ENCODE assay signal across 14 mouse cellular contexts in the genomic region with DNA sequence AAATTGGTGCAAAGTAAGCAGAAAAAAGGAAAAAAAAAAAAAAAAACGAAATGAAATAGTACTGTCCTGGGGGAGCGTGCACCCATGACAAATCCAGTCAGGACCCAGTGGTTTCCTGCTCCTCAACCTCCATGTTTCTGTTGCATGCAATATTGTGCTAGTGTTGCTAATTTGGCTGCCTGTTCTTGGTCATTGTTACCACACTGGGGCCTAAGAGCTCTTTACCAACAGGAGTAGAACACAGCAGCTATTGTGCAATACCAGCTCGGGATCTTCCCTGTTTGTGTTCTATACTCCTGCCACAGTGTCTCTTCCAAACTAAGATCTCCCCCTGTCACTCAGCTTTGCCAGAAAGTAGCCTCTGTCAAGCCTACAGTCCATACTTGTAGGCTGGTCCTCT. TPM values are rescaled to one million over a fixed set of nuclear protein-coding genes. Genes with fewer than 3 reads are reported as not detected.
DNase-seq lines count a peak whose midpoint lies in the region; ATAC-seq and TF ChIP-seq lines count a peak whose summit lies in the region.
"Had no signal": no experiment of that assay in that cellular context is flagged by ENCODE, and none has a peak within 500 bp of the region (broad histone marks: within the 10 kb centered on the region; RNA-seq: fewer than 3 reads in every experiment).

No protein-coding gene starts in this region.

- no peak overlapping the region for H3K4me3 ChIP-seq in heart, postnatal 0 days (ENCODE audit: low read depth, low read length)
- no peak overlapping the region for H3K4me3 ChIP-seq in midbrain, embryonic 11.5 days (ENCODE audit: low read depth, low read length)
- no peak overlapping the region for H3K4me3 ChIP-seq in midbrain, postnatal 0 days (ENCODE audit: low read depth, low read length)
- H3K4me3 ChIP-seq in liver, postnatal 0 days (ENCODE audit: low read depth, low read length): no peak overlapping the region
- H3K4me3 ChIP-seq: embryonic facial prominence, embryonic 10.5 days; forebrain, embryonic 13.5 days had no signal

- H3K27ac ChIP-seq in heart, postnatal 0 days (ENCODE audit: low read depth): peak overlapping the region; percentile 58
- H3K27ac ChIP-seq in midbrain, embryonic 11.5 days (ENCODE audit: low read depth, low read length): no peak overlapping the region
- no peak overlapping the region for H3K27ac ChIP-seq in midbrain, postnatal 0 days (ENCODE audit: low read depth, low read length)
- peak overlapping the region; percentile 72 for H3K27ac ChIP-seq in liver, postnatal 0 days (ENCODE audit: low read depth)
- H3K27ac ChIP-seq: embryonic facial prominence, embryonic 10.5 days; forebrain, embryonic 13.5 days had no signal

- TF ChIP-seq CTCF in heart, postnatal 0 days (IDR thresholded peaks at IDR 0.05; ENCODE audit: low read depth): 0 out of 2 replicates have a peak, but pooled peaks have one; percentile 1
- TF ChIP-seq CTCF in midbrain, postnatal 0 days (IDR thresholded peaks at IDR 0.05): no peak
- peak; percentile 30; the same call in 1 of the 2 replicates for TF ChIP-seq CTCF in liver, postnatal 0 days (IDR thresholded peaks at IDR 0.05; ENCODE audit: low read depth)

- no peaks in the 10 kb centered on the region for H3K27me3 ChIP-seq in heart, postnatal 0 days (ENCODE audit: control insufficient read depth, insufficient read depth, low read length)
- H3K27me3 ChIP-seq in midbrain, embryonic 11.5 days (ENCODE audit: control insufficient read depth, insufficient read depth, low read length): no peaks in the 10 kb centered on the region
- no peaks in the 10 kb centered on the region for H3K27me3 ChIP-seq in midbrain, postnatal 0 days (ENCODE audit: insufficient read depth, low read length)
- H3K27me3 ChIP-seq in liver, postnatal 0 days (ENCODE audit: insufficient read depth, low read length): no peaks in the 10 kb centered on the region
- H3K27me3 ChIP-seq: forebrain, embryonic 13.5 days; Patski had no signal

- ATAC-seq in heart, postnatal 0 days (ENCODE audit: insufficient read depth, low read depth): no peak
- ATAC-seq in midbrain, embryonic 11.5 days (ENCODE audit: low FRiP score): no peak
- no peak for ATAC-seq in midbrain, postnatal 0 days (ENCODE audit: low FRiP score)
- peak; percentile 89 for ATAC-seq in liver, postnatal 0 days
- no peak for ATAC-seq in frontal cortex, adult (ENCODE audit: low TSS enrichment)
- ATAC-seq: forebrain, embryonic 13.5 days; midbrain, embryonic 16.5 days; Patski had no signal

- TF ChIP-seq EP300 in heart, postnatal 0 days (IDR thresholded peaks at IDR 0.05; ENCODE audit: low read depth): no peak
- TF ChIP-seq EP300 in liver, postnatal 0 days (IDR thresholded peaks at IDR 0.05; ENCODE audit: low read depth): no peak

- no peaks in the 10 kb centered on the region for H3K9me3 ChIP-seq in heart, postnatal 0 days (replicated peaks; ENCODE audit: control insufficient read depth, low read length)
- no peaks in the 10 kb centered on the region for H3K9me3 ChIP-seq in midbrain, embryonic 11.5 days (ENCODE audit: control insufficient read depth, low read length)
- no peaks in the 10 kb centered on the region for H3K9me3 ChIP-seq in midbrain, postnatal 0 days (ENCODE audit: low read length)
- no peaks in the 10 kb centered on the region for H3K9me3 ChIP-seq in liver, postnatal 0 days (ENCODE audit: low read length)
- H3K9me3 ChIP-seq: embryonic facial prominence, embryonic 10.5 days; forebrain, embryonic 13.5 days had no signal

- WGBS in heart, postnatal 0 days: 70% methylated on average over 3 of the region's 3 CpGs
- WGBS in midbrain, embryonic 11.5 days: 63% methylated on average over 3 of the region's 3 CpGs
- 67% methylated on average over 3 of the region's 3 CpGs for WGBS in midbrain, postnatal 0 days
- WGBS in liver, postnatal 0 days (ENCODE audit: insufficient replicate concordance): 42% methylated on average over 3 of the region's 3 CpGs

- no peak overlapping the region for H3K9ac ChIP-seq in heart, postnatal 0 days (replicated peaks; ENCODE audit: low read depth, low read length)
- H3K9ac ChIP-seq in midbrain, embryonic 11.5 days (ENCODE audit: low read length): no peak overlapping the region
- no peak overlapping the region for H3K9ac ChIP-seq in midbrain, postnatal 0 days (replicated peaks; ENCODE audit: low read length, poor library complexity, severe bottlenecking)
- H3K9ac ChIP-seq in liver, postnatal 0 days (replicated peaks): no peak overlapping the region
- H3K9ac ChIP-seq: forebrain, embryonic 13.5 days had no signal

- no peak for DNase-seq in heart, postnatal 0 days (ENCODE audit: low spot score)
- no peak for DNase-seq in heart, adult 8-10 months (ENCODE audit: low spot score)
- peak; percentile 54 for DNase-seq in midbrain, embryonic 11.5 days (ENCODE audit: low spot score, missing footprints)
- DNase-seq in midbrain, postnatal 0 days (ENCODE audit: low spot score): no peak
- peak; percentile 52 for DNase-seq in liver, postnatal 0 days
- DNase-seq in spleen, postnatal 36 days (ENCODE audit: low spot score in 2 of 2): no peak
- DNase-seq: adrenal gland, postnatal 10 days; cerebellum, adult 11-12 months; thymus, adult 18-20 months had no signal

- H3K4me1 ChIP-seq in heart, postnatal 0 days (ENCODE audit: control insufficient read depth, insufficient read depth): no peaks in the 10 kb centered on the region
- H3K4me1 ChIP-seq in midbrain, embryonic 11.5 days (ENCODE audit: control insufficient read depth, insufficient read depth, low read length): no peaks in the 10 kb centered on the region
- H3K4me1 ChIP-seq in midbrain, postnatal 0 days (ENCODE audit: insufficient read depth, low read length): no peaks in the 10 kb centered on the region
- peaks cover 9% of the 10 kb centered on the region for H3K4me1 ChIP-seq in liver, postnatal 0 days (ENCODE audit: insufficient read depth)
- H3K4me1 ChIP-seq: embryonic facial prominence, embryonic 10.5 days had no signal

- H3K4me2 ChIP-seq in heart, postnatal 0 days (ENCODE audit: low read depth, low read length): no peak overlapping the region
- H3K4me2 ChIP-seq in midbrain, embryonic 11.5 days: no peak overlapping the region
- no peak overlapping the region for H3K4me2 ChIP-seq in midbrain, postnatal 0 days (ENCODE audit: low read depth, low read length, poor library complexity, severe bottlenecking)
- no peak overlapping the region for H3K4me2 ChIP-seq in liver, postnatal 0 days (ENCODE audit: low read depth, low read length)
- H3K4me2 ChIP-seq: forebrain, embryonic 13.5 days had no signal

- H3K36me3 ChIP-seq in heart, postnatal 0 days (replicated peaks; ENCODE audit: control insufficient read depth, insufficient read depth, low read length): no peaks in the 10 kb centered on the region
- no peaks in the 10 kb centered on the region for H3K36me3 ChIP-seq in midbrain, embryonic 11.5 days (ENCODE audit: control insufficient read depth, insufficient read depth, low read length)
- no peaks in the 10 kb centered on the region for H3K36me3 ChIP-seq in midbrain, postnatal 0 days (ENCODE audit: insufficient read depth, low read length)
- no peaks in the 10 kb centered on the region for H3K36me3 ChIP-seq in liver, postnatal 0 days (replicated peaks; ENCODE audit: insufficient read depth, low read length)
- H3K36me3 ChIP-seq: embryonic facial prominence, embryonic 10.5 days had no signal

RNA-seq across cellular contexts. Expression of a gene that starts 9.7 kb away (rescaled TPM):
- total RNA-seq in heart, postnatal 0 days (2014; rRNA removed; ENCODE audit: low replicate concordance): 25.2 and 45.0 TPM in 2 replicates
- 91.1 and 96.3 TPM in 2 replicates for polyA plus RNA-seq in heart, postnatal 0 days (2015; fragmentation: Nextera tagmentation; extraction: Ambion mirVana)
- 10 to 100 TPM; 77.2 to 85.1 (median 80.7) TPM for total RNA-seq in heart, adult 8-10 months (2022)
- 45.3 and 52.8 TPM in 2 replicates for polyA plus RNA-seq in midbrain, embryonic 11.5 days (2014; fragmentation: Nextera tagmentation; extraction: Ambion mirVana)
- 15.2 and 19.3 TPM in 2 replicates for total RNA-seq in midbrain, postnatal 0 days (2014; rRNA removed)
- 35.2 and 37.1 TPM in 2 replicates for polyA plus RNA-seq in midbrain, postnatal 0 days (2015; fragmentation: Nextera tagmentation; extraction: Ambion mirVana)
- 53.8 and 53.9 TPM in 2 replicates for polyA plus RNA-seq in liver, postnatal 0 days (2015; fragmentation: Nextera tagmentation; extraction: Ambion mirVana)

Comparison
In these comparisons a context has a peak if more than half of its experiments do, and no peak if none do; other contexts are left out.
1. DNase-seq: peak in midbrain, embryonic 11.5 days (single experiment) and liver, postnatal 0 days (single experiment); none in heart, postnatal 0 days (single experiment), heart, adult 8-10 months (single experiment), midbrain, postnatal 0 days (single experiment) and spleen, postnatal 36 days (0 of 2).
2. H3K27ac ChIP-seq: peak in heart, postnatal 0 days (single experiment) and liver, postnatal 0 days (single experiment); none in midbrain, embryonic 11.5 days (single experiment) and midbrain, postnatal 0 days (single experiment).